Mouse (Mus musculus) forebrain, embryonic 10.5 days (tissue): ENCODE results near the gene Ctns. TPM values are rescaled to one million over a fixed set of nuclear protein-coding genes. Genes with fewer than 3 reads are reported as not detected.

Experiments
- DNase-seq: peaks from one replicate; pipeline ENCODE4 v3.0.0-alpha.2; 2017; ENCODE audit warnings: low spot score; ENCODE audit errors: extremely low spot score
- H3K27ac ChIP-seq: fragments of 300-500 bp; sonication (generic); 2 replicates; pipeline ENCODE4 v1.5.1; 2016; ENCODE audit warnings: mild to moderate bottlenecking
- H3K27me3 ChIP-seq: fragments of 300-500 bp; sonication (generic); 2 replicates; pipeline ENCODE4 v1.6.1; 2016; ENCODE audit warnings: mild to moderate bottlenecking; ENCODE audit not compliant: poor library complexity, severe bottlenecking
- H3K36me3 ChIP-seq: fragments of 300-500 bp; sonication (generic); replicated peaks from 2 replicates; pipeline ENCODE4 v1.6.1; 2016; ENCODE audit warnings: mild to moderate bottlenecking, moderate library complexity
- H3K4me1 ChIP-seq: fragments of 300-500 bp; sonication (generic); 2 replicates; pipeline ENCODE4 v1.6.1; 2016
- H3K4me3 ChIP-seq: fragments of 300-500 bp; sonication (generic); 2 replicates; pipeline ENCODE4 v1.5.1; 2016; ENCODE audit warnings: mild to moderate bottlenecking, moderate library complexity
- H3K9me3 ChIP-seq: fragments of 300-500 bp; sonication (generic); 2 replicates; pipeline ENCODE4 v1.6.1; 2016; ENCODE audit warnings: mild to moderate bottlenecking, moderate library complexity
- WGBS: fragments of 180-500 bp; shearing (Covaris S2); methylation state at CpG from one replicate; pipeline ENCODE4 v1.1.7; 2016; 5-methylcytosine and 5-hydroxymethylcytosine counted together
- polyA plus RNA-seq: library from polyadenylated mRNA; unstranded; fragments of >200 nt; fragmentation: Nextera tagmentation; extraction: Ambion mirVana; gene quantifications from 2 replicates; pipeline ENCODE4 v1.2.1, GENCODE M21; 2016

The Ctns gene
- polyA plus RNA-seq, 1 experiment from 2014 or later: 16.1 TPM

- 92% methylated on average over 10 of the region's 10 CpGs for WGBS
- H3K27me3 ChIP-seq: no peaks in the 10 kb centered on the region
- H3K27ac ChIP-seq: no peak overlapping the region
- no peaks in the 10 kb centered on the region for H3K4me1 ChIP-seq
- no peak overlapping the region for H3K4me3 ChIP-seq
- no peak for DNase-seq
- H3K9me3 ChIP-seq: no peaks in the 10 kb centered on the region
- peaks cover 76% of the 10 kb centered on the region for H3K36me3 ChIP-seq
Observed at GRCm38 (mm10) chr11:73185872-73186615, 12.8 kb downstream of the Ctns start.

GRCm38 (mm10) chr11:73177895-73178294 lies 20.9 kb downstream of the Ctns start:
- Histone ChIP-seq H3K36me3 (peaks cover 35% of the 10 kb centered on the region), H3K4me3 (peak overlapping the region; percentile 73), H3K27me3 (no peaks in the 10 kb centered on the region), H3K27ac (peak overlapping the region; percentile 91), H3K4me1 (peaks cover 28% of the 10 kb centered on the region), H3K9me3 (no peaks in the 10 kb centered on the region)
- no peak for DNase-seq
- WGBS: 2% methylated on average over 2 of the region's 2 CpGs

DNA sequence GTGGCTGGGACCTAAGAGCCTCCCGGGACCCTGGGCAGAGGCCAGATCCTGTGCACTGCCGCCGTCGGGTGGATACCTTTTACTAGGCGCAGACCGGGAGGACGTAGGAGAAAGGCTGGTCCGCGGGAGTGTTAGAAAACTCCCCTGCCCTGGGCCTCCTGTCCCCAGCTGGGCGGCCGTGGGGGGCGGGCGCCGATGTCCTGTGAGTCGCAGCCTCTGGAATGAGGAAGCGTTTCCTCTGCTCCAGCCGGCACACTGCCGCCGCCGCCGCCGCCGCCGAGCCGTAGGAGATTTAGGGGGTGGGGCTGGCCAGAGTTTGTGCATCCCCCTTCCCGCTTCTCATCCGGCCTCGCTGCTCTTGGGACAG lies 21.4 kb downstream of the Ctns start:
- H3K9me3 ChIP-seq: no peaks in the 10 kb centered on the region
- H3K4me1 ChIP-seq: peaks cover 28% of the 10 kb centered on the region
- WGBS: 1% methylated on average over 28 of the region's 28 CpGs
- no peaks in the 10 kb centered on the region for H3K27me3 ChIP-seq
- H3K27ac ChIP-seq: peak overlapping the region; percentile 91
- DNase-seq: peak; percentile 73
- peaks cover 36% of the 10 kb centered on the region for H3K36me3 ChIP-seq
- H3K4me3 ChIP-seq: peak overlapping the region; percentile 73

GRCm38 (mm10) chr11:73176608-73177508 lies 22.0 kb downstream of the Ctns start, which contains the start of the genes Emc6 and Tax1bp3:
Gene Emc6, minus strand, starts transcription at chr11:73177037.
Gene Tax1bp3, plus strand, starts transcription at chr11:73177083.
- under 1% methylated on average over 81 of the region's 81 CpGs for WGBS
- peak within 1 kb of the TSS; percentile 91 for H3K27ac ChIP-seq
- H3K4me3 ChIP-seq: peak within 1 kb of the TSS; percentile 73
- H3K27me3 ChIP-seq: no peaks in the 10 kb centered on the region
- H3K9me3 ChIP-seq: no peaks in the 10 kb centered on the region
- peaks cover 38% of the 10 kb centered on the region for H3K36me3 ChIP-seq
- DNase-seq: peak; percentile 96
- H3K4me1 ChIP-seq: peaks cover 28% of the 10 kb centered on the region

DNA sequence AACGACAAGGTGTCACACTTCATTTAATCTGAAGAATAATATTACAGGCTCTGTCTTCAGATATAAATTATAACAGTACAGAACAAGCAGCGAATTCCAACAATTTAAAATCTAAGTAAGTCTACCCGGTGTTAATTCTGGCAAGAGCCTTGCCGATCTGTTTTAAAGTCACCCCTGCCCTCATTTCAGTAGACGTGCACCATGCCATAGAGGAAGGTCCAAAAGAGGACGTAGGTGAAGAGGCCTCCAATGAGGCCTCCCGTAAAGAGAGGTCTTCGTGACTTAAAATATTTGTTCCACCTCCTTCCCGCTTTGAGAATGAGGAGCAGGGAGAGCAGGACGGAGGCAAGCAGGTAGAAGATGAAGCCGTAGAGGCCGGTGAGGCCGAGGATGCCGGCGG lies 22.7 kb downstream of the Ctns start:
- DNase-seq: no peak
- 1% methylated on average over 15 of the region's 15 CpGs for WGBS
- Histone ChIP-seq H3K9me3 (no peaks in the 10 kb centered on the region), H3K27me3 (no peaks in the 10 kb centered on the region), H3K4me3 (peak overlapping the region; percentile 73), H3K36me3 (peaks cover 44% of the 10 kb centered on the region), H3K27ac (peak overlapping the region; percentile 91), H3K4me1 (peaks cover 28% of the 10 kb centered on the region)

GRCm38 (mm10) chr11:73175612-73176011 lies 23.2 kb downstream of the Ctns start:
- WGBS: 55% methylated on average over 8 of the region's 8 CpGs
- Histone ChIP-seq H3K27ac (no peak overlapping the region), H3K27me3 (no peaks in the 10 kb centered on the region), H3K36me3 (peaks cover 47% of the 10 kb centered on the region), H3K9me3 (no peaks in the 10 kb centered on the region), H3K4me1 (peaks cover 28% of the 10 kb centered on the region), H3K4me3 (peak overlapping the region; percentile 73)
- no peak for DNase-seq

DNA sequence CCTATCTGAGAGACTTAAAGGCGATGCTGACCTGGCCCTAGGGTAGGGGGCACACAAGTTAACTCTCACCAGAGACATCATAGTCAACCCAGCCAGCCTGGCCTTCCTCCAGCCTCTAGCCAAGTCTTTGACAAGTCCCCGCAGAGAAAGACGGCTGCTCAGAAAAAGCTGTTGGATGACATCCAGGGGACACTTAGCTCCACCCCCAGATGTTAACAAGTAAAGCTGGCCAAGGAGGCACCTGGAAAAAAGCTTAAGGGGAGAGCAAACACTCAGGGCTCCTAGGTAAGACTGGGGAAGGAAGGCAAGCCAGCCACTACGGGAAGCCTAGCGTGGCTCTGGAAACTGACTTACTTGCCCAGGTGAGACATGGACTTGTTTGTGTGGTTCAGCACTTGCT lies 26.7 kb downstream of the Ctns start:
- H3K27me3 ChIP-seq: no peaks in the 10 kb centered on the region
- no peak overlapping the region for H3K27ac ChIP-seq
- whole genome bisulfite sequencing: 83% methylated on average over 5 of the region's 5 CpGs
- no peak overlapping the region for H3K4me3 ChIP-seq
- H3K9me3 ChIP-seq: no peaks in the 10 kb centered on the region
- peaks cover 13% of the 10 kb centered on the region for H3K4me1 ChIP-seq
- H3K36me3 ChIP-seq: peaks cover 52% of the 10 kb centered on the region
- DNase-seq: no peak

DNA sequence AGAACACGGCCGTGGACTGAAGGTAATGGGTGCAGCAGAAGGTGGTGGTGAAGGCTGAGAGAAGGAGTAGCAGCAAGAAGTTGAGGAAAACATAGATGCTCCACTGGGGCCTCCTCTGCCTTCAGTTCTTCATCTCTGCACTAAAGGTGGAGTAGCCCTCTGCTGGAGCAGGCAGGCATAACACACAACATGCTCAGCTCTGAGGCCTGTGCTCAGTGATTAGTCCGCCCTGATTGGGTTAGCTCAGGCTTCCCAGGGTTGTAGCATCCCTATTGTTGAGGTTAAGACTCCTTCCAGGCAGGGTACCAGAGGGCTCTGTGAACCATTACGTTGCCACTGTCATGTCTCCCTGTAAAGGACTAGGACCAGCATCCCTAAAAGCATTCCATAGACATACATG lies 29.6 kb downstream of the Ctns start:
- H3K4me1 ChIP-seq: 0 out of 2 replicates have a peak, but pooled peaks cover 5% of the 10 kb centered on the region

GRCm38 (mm10) chr11:73168576-73168975 lies 30.3 kb downstream of the Ctns start:
- H3K27ac ChIP-seq: no peak overlapping the region
- 82% methylated on average over 6 of the region's 6 CpGs for WGBS
- H3K36me3 ChIP-seq: peaks cover 36% of the 10 kb centered on the region
- no peak for DNase-seq
- 0 out of 2 replicates have a peak, but pooled peaks cover 5% of the 10 kb centered on the region for H3K4me1 ChIP-seq
- no peaks in the 10 kb centered on the region for H3K9me3 ChIP-seq
- H3K27me3 ChIP-seq: no peaks in the 10 kb centered on the region
- H3K4me3 ChIP-seq: no peak overlapping the region

More for the DNA sequence above, 29.6 kb downstream of the Ctns start:
- H3K4me3 ChIP-seq: no peak overlapping the region
- WGBS: 39% methylated on average over 4 of the region's 4 CpGs
- DNase-seq: peak; percentile 53
- H3K27me3 ChIP-seq: no peaks in the 10 kb centered on the region
- no peaks in the 10 kb centered on the region for H3K9me3 ChIP-seq
- H3K27ac ChIP-seq: no peak overlapping the region
- peaks cover 42% of the 10 kb centered on the region for H3K36me3 ChIP-seq

- DNase-seq: no peak
- Histone ChIP-seq H3K4me3 (no peak overlapping the region), H3K27ac (no peak overlapping the region), H3K27me3 (no peaks in the 10 kb centered on the region), H3K4me1 (0 out of 2 replicates have a peak, but pooled peaks cover 5% of the 10 kb centered on the region), H3K36me3 (peaks cover 31% of the 10 kb centered on the region), H3K9me3 (no peaks in the 10 kb centered on the region)
- WGBS: 89% methylated on average over 8 of the region's 8 CpGs
Observed at GRCm38 (mm10) chr11:73168071-73168470, 30.8 kb downstream of the Ctns start.

DNA sequence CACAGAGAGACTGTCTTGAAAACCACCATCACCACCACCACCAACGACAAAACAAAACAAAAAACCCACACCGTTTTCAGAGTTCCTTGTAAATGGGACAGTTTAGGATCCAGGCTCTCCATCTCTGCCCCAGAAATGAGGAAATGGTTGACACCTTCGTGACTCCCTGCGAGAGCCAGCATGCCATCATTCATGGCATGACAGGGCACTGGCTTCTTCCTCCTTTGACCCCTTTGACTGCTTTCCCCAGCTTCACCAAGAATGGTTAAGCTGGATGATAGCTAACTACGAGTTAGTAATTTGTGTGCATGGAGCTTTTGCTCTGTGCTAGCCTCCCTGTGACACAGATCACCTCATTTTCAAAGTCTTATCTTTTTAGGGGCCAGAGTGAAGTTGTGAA lies 36.6 kb downstream of the Ctns start:
- H3K4me3 ChIP-seq: no peak overlapping the region
- H3K27ac ChIP-seq: no peak overlapping the region
- no peaks in the 10 kb centered on the region for H3K36me3 ChIP-seq
- peaks cover 40% of the 10 kb centered on the region for H3K27me3 ChIP-seq
- 85% methylated on average over 5 of the region's 5 CpGs for WGBS
- H3K4me1 ChIP-seq: peaks cover 21% of the 10 kb centered on the region
- no peak for DNase-seq
- H3K9me3 ChIP-seq: no peaks in the 10 kb centered on the region

DNA sequence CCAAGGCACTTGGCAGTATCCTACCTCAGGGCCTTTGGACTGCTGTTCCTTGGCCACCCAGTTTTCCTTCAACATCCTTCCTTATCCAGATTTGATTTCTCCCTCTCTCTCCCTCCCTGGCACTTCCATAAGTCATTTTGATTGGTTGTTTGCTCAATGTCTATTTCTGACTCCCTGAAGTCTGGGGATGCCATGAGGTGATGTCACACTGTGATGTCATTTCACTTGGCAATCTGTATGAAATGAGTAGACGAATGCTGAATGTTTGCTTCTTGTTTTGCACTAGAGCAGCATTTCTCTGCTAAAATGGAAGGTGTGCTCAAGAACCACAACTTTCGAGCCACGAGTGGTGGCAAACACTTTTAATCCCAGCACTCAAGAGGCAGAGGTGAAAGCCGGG lies 37.2 kb downstream of the Ctns start:
- WGBS: 92% methylated on average over 4 of the region's 4 CpGs
- H3K36me3 ChIP-seq: no peaks in the 10 kb centered on the region
- DNase-seq: no peak
- H3K27ac ChIP-seq: no peak overlapping the region
- H3K27me3 ChIP-seq: peaks cover 40% of the 10 kb centered on the region
- peaks cover 21% of the 10 kb centered on the region for H3K4me1 ChIP-seq
- H3K4me3 ChIP-seq: no peak overlapping the region
- no peaks in the 10 kb centered on the region for H3K9me3 ChIP-seq

GRCm38 (mm10) chr11:73160811-73161200 lies 38.0 kb downstream of the Ctns start:
- Histone ChIP-seq H3K4me1 (peaks cover 16% of the 10 kb centered on the region), H3K4me3 (peak overlapping the region; percentile 54), H3K9me3 (no peaks in the 10 kb centered on the region), H3K27me3 (peaks cover 40% of the 10 kb centered on the region), H3K27ac (no peak overlapping the region), H3K36me3 (no peaks in the 10 kb centered on the region)
- DNase-seq: no peak
- 26% methylated on average over 6 of the region's 6 CpGs for WGBS
